18 mouse cellular contexts compared by ENCODE assay signal in genomic region chr7:142351569-142351968, GRCm38 (mm10). TPM values are rescaled to one million over a fixed set of nuclear protein-coding genes. Genes with fewer than 3 reads are reported as not detected.
DNase-seq lines count a peak whose midpoint lies in the region; ATAC-seq and TF ChIP-seq lines count a peak whose summit lies in the region.
"Had no signal": no experiment of that assay in that cellular context is flagged by ENCODE, and none has a peak within 500 bp of the region (broad histone marks: within the 10 kb centered on the region; RNA-seq: fewer than 3 reads in every experiment).

No protein-coding gene starts in this region.

- WGBS in kidney, embryonic 16.5 days, result 49% methylated on average over 5 of the region's 5 CpGs
- WGBS in liver, embryonic 14.5 days (ENCODE audit: insufficient replicate concordance), result 20% methylated on average over 5 of the region's 5 CpGs
- WGBS in hindbrain, postnatal 0 days, result 59% methylated on average over 5 of the region's 5 CpGs
- 56% methylated on average over 5 of the region's 5 CpGs for WGBS in lung, adult 2 months

- ATAC-seq in kidney, embryonic 16.5 days (ENCODE audit: low FRiP score, low TSS enrichment), result no peak
- peak; percentile 63 for ATAC-seq in activated CD4-positive, CD25-positive, alpha-beta regulatory T cell, adult 4 months
- no peak for ATAC-seq in liver, embryonic 14.5 days (ENCODE audit: insufficient read depth)
- ATAC-seq in hindbrain, postnatal 0 days, result no peak

- 0 out of 2 replicates have a peak overlapping the region, but pooled peaks have one; percentile 36 for H3K27ac ChIP-seq in kidney, embryonic 16.5 days (ENCODE audit: low read length)
- H3K27ac ChIP-seq in liver, embryonic 14.5 days, result peak overlapping the region; percentile 73
- H3K27ac ChIP-seq in hindbrain, postnatal 0 days, result no peak overlapping the region
- H3K27ac ChIP-seq: hindbrain, embryonic 15.5 days; limb, embryonic 10.5 days had no signal

- H3K9ac ChIP-seq in kidney, embryonic 16.5 days (replicated peaks; ENCODE audit: low read length), result no peak overlapping the region
- H3K9ac ChIP-seq in liver, embryonic 14.5 days (replicated peaks), result no peak overlapping the region
- H3K9ac ChIP-seq in hindbrain, postnatal 0 days (replicated peaks; ENCODE audit: low read length), result no peak overlapping the region
- H3K9ac ChIP-seq: hindbrain, embryonic 15.5 days; stomach, embryonic 15.5 days had no signal

- no peak for TF ChIP-seq POLR2A in lung, adult 2 months (IDR thresholded peaks at IDR 0.05; ENCODE audit: borderline replicate concordance, extremely low read depth, low read depth, low read length)

- no peak overlapping the region for H3K4me2 ChIP-seq in kidney, embryonic 16.5 days (replicated peaks; ENCODE audit: low read depth, low read length)
- H3K4me2 ChIP-seq in liver, embryonic 14.5 days (ENCODE audit: low read depth), result no peak overlapping the region
- H3K4me2 ChIP-seq in hindbrain, postnatal 0 days (ENCODE audit: low read depth, low read length), result no peak overlapping the region
- H3K4me2 ChIP-seq: hindbrain, embryonic 15.5 days; stomach, embryonic 15.5 days had no signal

- no peaks in the 10 kb centered on the region for H3K79me2 ChIP-seq in C2C12 (ENCODE audit: control insufficient read depth, insufficient read depth)

- no peaks in the 10 kb centered on the region for H3K27me3 ChIP-seq in kidney, embryonic 16.5 days (ENCODE audit: insufficient read depth, low read length)
- H3K27me3 ChIP-seq in C2C12 (ENCODE audit: control insufficient read depth, insufficient read depth, insufficient read length), result no peaks in the 10 kb centered on the region
- H3K27me3 ChIP-seq in liver, embryonic 14.5 days (ENCODE audit: control insufficient read depth, insufficient read depth, low read length), result no peaks in the 10 kb centered on the region
- H3K27me3 ChIP-seq in hindbrain, postnatal 0 days (ENCODE audit: insufficient read depth, low read length), result no peaks in the 10 kb centered on the region
- H3K27me3 ChIP-seq: hindbrain, embryonic 15.5 days; stomach, embryonic 15.5 days had no signal

- H3K36me3 ChIP-seq in kidney, embryonic 16.5 days (ENCODE audit: insufficient read depth, low read length), result no peaks in the 10 kb centered on the region
- H3K36me3 ChIP-seq in C2C12 (ENCODE audit: control insufficient read depth, insufficient read depth), result no peaks in the 10 kb centered on the region
- H3K36me3 ChIP-seq in liver, embryonic 14.5 days (replicated peaks; ENCODE audit: control insufficient read depth, insufficient read depth, low read depth), result no peaks in the 10 kb centered on the region
- no peaks in the 10 kb centered on the region for H3K36me3 ChIP-seq in hindbrain, postnatal 0 days (ENCODE audit: insufficient read depth, low read length)
- H3K36me3 ChIP-seq: hindbrain, embryonic 15.5 days; limb, embryonic 10.5 days; stomach, embryonic 15.5 days had no signal

- no peaks in the 10 kb centered on the region for H3K9me3 ChIP-seq in kidney, embryonic 16.5 days (ENCODE audit: low read length)
- H3K9me3 ChIP-seq in liver, embryonic 14.5 days (ENCODE audit: control insufficient read depth, low read length), result no peaks in the 10 kb centered on the region
- no peaks in the 10 kb centered on the region for H3K9me3 ChIP-seq in hindbrain, postnatal 0 days (ENCODE audit: low read length)
- H3K9me3 ChIP-seq: hindbrain, embryonic 15.5 days; limb, embryonic 10.5 days; stomach, embryonic 15.5 days had no signal

- no peaks in the 10 kb centered on the region for H3K79me3 ChIP-seq in C2C12 (ENCODE audit: low read depth)

- H3K4me3 ChIP-seq in kidney, embryonic 16.5 days (ENCODE audit: low read length), result no peak overlapping the region
- no peak overlapping the region for H3K4me3 ChIP-seq in C2C12 (ENCODE audit: insufficient read depth, poor library complexity, severe bottlenecking)
- H3K4me3 ChIP-seq in liver, embryonic 14.5 days (ENCODE audit: insufficient read depth in 1 of 2, low read depth in 2 of 2, low read length in 2 of 2), result no peak overlapping the region
- H3K4me3 ChIP-seq in hindbrain, postnatal 0 days (ENCODE audit: low read length), result no peak overlapping the region
- H3K4me3 ChIP-seq in lung, adult 2 months (replicated peaks; ENCODE audit: extremely low read depth, low read depth, low read length), result no peak overlapping the region
- H3K4me3 ChIP-seq: hindbrain, embryonic 15.5 days; limb, embryonic 10.5 days; stomach, embryonic 15.5 days had no signal

- peaks cover 11% of the 10 kb centered on the region for H3K4me1 ChIP-seq in kidney, embryonic 16.5 days (ENCODE audit: insufficient read depth, low read length)
- peaks cover 60 to 63% of the 10 kb centered on the region in 2 experiments for H3K4me1 ChIP-seq in liver, embryonic 14.5 days (replicated peaks; ENCODE audit: control insufficient read depth in 2 of 2, insufficient read depth in 2 of 2, low read length in 1 of 2)
- H3K4me1 ChIP-seq in hindbrain, postnatal 0 days (ENCODE audit: insufficient read depth, low read length), result 0 out of 2 replicates have a peak, but pooled peaks cover 4% of the 10 kb centered on the region
- H3K4me1 ChIP-seq in lung, adult 2 months (ENCODE audit: control insufficient read depth, insufficient read depth, low read length), result no peaks in the 10 kb centered on the region; the same call in 1 of the 2 replicates
- H3K4me1 ChIP-seq: hindbrain, embryonic 15.5 days had no signal

- H3ac ChIP-seq in C2C12 (ENCODE audit: control insufficient read depth, insufficient read length, low read depth), result no peak overlapping the region

- TF ChIP-seq CTCF in C2C12 (IDR thresholded peaks at IDR 0.05; ENCODE audit: control insufficient read depth, insufficient read depth, insufficient read length), result no peak
- no peak for TF ChIP-seq CTCF in liver, embryonic 14.5 days (IDR thresholded peaks at IDR 0.05; ENCODE audit: low read depth)
- no peak for TF ChIP-seq CTCF in hindbrain, postnatal 0 days (IDR thresholded peaks at IDR 0.05; ENCODE audit: low read depth)
- TF ChIP-seq CTCF in lung, adult 2 months (IDR thresholded peaks at IDR 0.05; ENCODE audit: insufficient read depth, low read length), result no peak

- DNase-seq in kidney, postnatal 36 days, result no peak
- DNase-seq in liver, embryonic 14.5 days (ENCODE audit: low read depth in 3 of 3, low spot score in 3 of 3), result no peak
- DNase-seq in hindbrain, postnatal 0 days (ENCODE audit: low spot score), result no peak
- no peak for DNase-seq in adrenal gland, postnatal 10 days
- DNase-seq in lung, adult 2 months, result no peak
- DNase-seq: cerebellum, adult 11-12 months; kidney, postnatal 14 days; lung, postnatal 14 days had no signal

- peak; percentile 50; the same call in 1 of the 2 replicates for TF ChIP-seq EP300 in liver, embryonic 14.5 days (IDR thresholded peaks at IDR 0.05; ENCODE audit: low read depth)

RNA-seq across cellular contexts. Expression of gene Ifitm10, which starts 22.0 kb away (rescaled TPM):
- polyA plus RNA-seq in kidney, embryonic 16.5 days (2015; fragmentation: Nextera tagmentation; extraction: Ambion mirVana), result 1.8 and 2.5 TPM in 2 replicates
- 2.0 TPM for polyA plus RNA-seq in C2C12 (2012; fragmentation: generic; extraction: Trizol)
- 1 to 10 TPM; 1.9 to 2.5 TPM for polyA plus RNA-seq in activated CD4-positive, CD25-positive, alpha-beta regulatory T cell, adult 4 months (2017; shearing (Covaris generic))
- 0.87 and 1.1 TPM in 2 replicates for polyA plus RNA-seq in liver, embryonic 14.5 days (2012; rRNA removed)
- polyA plus RNA-seq in liver, embryonic 14.5 days (2014; fragmentation: Nextera tagmentation; extraction: Ambion mirVana), result 1.0 and 1.3 TPM in 2 replicates
- 22.7 and 25.4 TPM in 2 replicates for total RNA-seq in hindbrain, postnatal 0 days (2014; rRNA removed)
- polyA plus RNA-seq in hindbrain, postnatal 0 days (2015; fragmentation: Nextera tagmentation; extraction: Ambion mirVana), result 17.2 and 19.9 TPM in 2 replicates
- 1 to 10 TPM; 3.5 to 3.6 TPM for total RNA-seq in adrenal gland, postnatal 10 days (2021)
- polyA plus RNA-seq in lung, adult 2 months (2012; rRNA removed), result 48.5 and 49.1 TPM in 2 replicates

RNA-seq across cellular contexts. Expression of gene Gm49369, which starts 30.9 kb away (rescaled TPM):
- 4.4 TPM in 1 of 2 replicates, not detected in the other for polyA plus RNA-seq in kidney, embryonic 16.5 days (2015; fragmentation: Nextera tagmentation; extraction: Ambion mirVana)
- polyA plus RNA-seq in C2C12 (2012; fragmentation: generic; extraction: Trizol), result not detected
- not detected for polyA plus RNA-seq in activated CD4-positive, CD25-positive, alpha-beta regulatory T cell, adult 4 months (2017; shearing (Covaris generic))
- 0.66 TPM in 1 of 2 replicates, not detected in the other for polyA plus RNA-seq in liver, embryonic 14.5 days (2012; rRNA removed)
- 0.29 TPM in 1 of 2 replicates, not detected in the other for polyA plus RNA-seq in liver, embryonic 14.5 days (2014; fragmentation: Nextera tagmentation; extraction: Ambion mirVana)
- total RNA-seq in hindbrain, postnatal 0 days (2014; rRNA removed), result 1.0 TPM in 1 of 2 replicates, not detected in the other
- polyA plus RNA-seq in hindbrain, postnatal 0 days (2015; fragmentation: Nextera tagmentation; extraction: Ambion mirVana), result 2.1 and 2.9 TPM in 2 replicates
- total RNA-seq in adrenal gland, postnatal 10 days (2021), result 1 to 10 TPM in 1 of 2 experiments, under 1 TPM in 1; 0.73 to 3.7 TPM
- 0.24 TPM in 1 of 2 replicates, not detected in the other for polyA plus RNA-seq in lung, adult 2 months (2012; rRNA removed)

RNA-seq across cellular contexts. Expression of gene Ctsd, which starts 36.3 kb away (rescaled TPM):
- polyA plus RNA-seq in kidney, embryonic 16.5 days (2015; fragmentation: Nextera tagmentation; extraction: Ambion mirVana), result 398 and 453 TPM in 2 replicates
- polyA plus RNA-seq in C2C12 (2012; fragmentation: generic; extraction: Trizol), result 384 TPM
- 100 to 1,000 TPM; 287 to 288 TPM for polyA plus RNA-seq in activated CD4-positive, CD25-positive, alpha-beta regulatory T cell, adult 4 months (2017; shearing (Covaris generic))
- polyA plus RNA-seq in liver, embryonic 14.5 days (2012; rRNA removed), result 180 and 209 TPM in 2 replicates
- 324 and 349 TPM in 2 replicates for polyA plus RNA-seq in liver, embryonic 14.5 days (2014; fragmentation: Nextera tagmentation; extraction: Ambion mirVana)
- 638 and 755 TPM in 2 replicates for total RNA-seq in hindbrain, postnatal 0 days (2014; rRNA removed)
- polyA plus RNA-seq in hindbrain, postnatal 0 days (2015; fragmentation: Nextera tagmentation; extraction: Ambion mirVana), result 400 and 402 TPM in 2 replicates
- total RNA-seq in adrenal gland, postnatal 10 days (2021), result 100 to 1,000 TPM; 603 to 610 TPM
- 689 and 921 TPM in 2 replicates for polyA plus RNA-seq in lung, adult 2 months (2012; rRNA removed)

RNA-seq across cellular contexts. Expression of gene Krtap5-4, which starts 48.2 kb away (rescaled TPM):
- not detected in 2 replicates for polyA plus RNA-seq in kidney, embryonic 16.5 days (2015; fragmentation: Nextera tagmentation; extraction: Ambion mirVana)
- 0.04 TPM for polyA plus RNA-seq in C2C12 (2012; fragmentation: generic; extraction: Trizol)
- not detected for polyA plus RNA-seq in activated CD4-positive, CD25-positive, alpha-beta regulatory T cell, adult 4 months (2017; shearing (Covaris generic))
- polyA plus RNA-seq in liver, embryonic 14.5 days (2012; rRNA removed), result not detected in 2 replicates
- polyA plus RNA-seq in liver, embryonic 14.5 days (2014; fragmentation: Nextera tagmentation; extraction: Ambion mirVana), result not detected in 2 replicates
- not detected in 2 replicates for total RNA-seq in hindbrain, postnatal 0 days (2014; rRNA removed)
- polyA plus RNA-seq in hindbrain, postnatal 0 days (2015; fragmentation: Nextera tagmentation; extraction: Ambion mirVana), result not detected in 2 replicates
- not detected for total RNA-seq in adrenal gland, postnatal 10 days (2021)
- not detected in 2 replicates for polyA plus RNA-seq in lung, adult 2 months (2012; rRNA removed)
- total RNA-seq: granulocyte monocyte progenitor cell, adult 5-6 weeks; layer of hippocampus, postnatal 25 days had no signal
- polyA plus RNA-seq: heart, postnatal 0 days; hindbrain, embryonic 15.5 days; limb, embryonic 10.5 days; stomach, embryonic 15.5 days; urinary bladder, adult 2 months had no signal

RNA-seq across cellular contexts. Expression of gene Krtap5-1, which starts 54.7 kb away (rescaled TPM):
- not detected in 2 replicates for polyA plus RNA-seq in kidney, embryonic 16.5 days (2015; fragmentation: Nextera tagmentation; extraction: Ambion mirVana)
- not detected for polyA plus RNA-seq in C2C12 (2012; fragmentation: generic; extraction: Trizol)
- polyA plus RNA-seq in activated CD4-positive, CD25-positive, alpha-beta regulatory T cell, adult 4 months (2017; shearing (Covaris generic)), result not detected
- polyA plus RNA-seq in liver, embryonic 14.5 days (2012; rRNA removed), result not detected in 2 replicates
- not detected in 2 replicates for polyA plus RNA-seq in liver, embryonic 14.5 days (2014; fragmentation: Nextera tagmentation; extraction: Ambion mirVana)
- not detected in 2 replicates for total RNA-seq in hindbrain, postnatal 0 days (2014; rRNA removed)
- not detected in 2 replicates for polyA plus RNA-seq in hindbrain, postnatal 0 days (2015; fragmentation: Nextera tagmentation; extraction: Ambion mirVana)
- total RNA-seq in adrenal gland, postnatal 10 days (2021), result not detected
- polyA plus RNA-seq in lung, adult 2 months (2012; rRNA removed), result not detected in 2 replicates
- total RNA-seq: granulocyte monocyte progenitor cell, adult 5-6 weeks; layer of hippocampus, postnatal 25 days had no signal
- polyA plus RNA-seq: heart, postnatal 0 days; hindbrain, embryonic 15.5 days; limb, embryonic 10.5 days; stomach, embryonic 15.5 days; urinary bladder, adult 2 months had no signal
